Mouse (Mus musculus) small intestine, adult 2 months (tissue): ENCODE measurements around the gene Man1c1. TPM values are rescaled to one million over a fixed set of nuclear protein-coding genes. Genes with fewer than 3 reads are reported as not detected.

Source experiments
- H3K27ac ChIP-seq: fragments of 200-500 bp; 2 replicates; pipeline ENCODE4 v1.5.1; 2012; ENCODE audit warnings: low read depth, low read length, control low read depth, inconsistent platforms; ENCODE audit not compliant: insufficient read depth
- H3K27me3 ChIP-seq: fragments of 200-500 bp; 2 replicates; pipeline ENCODE4 v1.6.1; 2012; ENCODE audit warnings: mild to moderate bottlenecking, moderate library complexity, low read length, inconsistent platforms; ENCODE audit not compliant: control insufficient read depth, insufficient read depth
- H3K36me3 ChIP-seq: fragments of 200-500 bp; 2 replicates; pipeline ENCODE4 v1.6.1; 2012; ENCODE audit warnings: mild to moderate bottlenecking, low read length, control low read depth, inconsistent platforms; ENCODE audit not compliant: control insufficient read depth, insufficient read depth
- H3K4me1 ChIP-seq: fragments of 200-500 bp; 2 replicates; pipeline ENCODE4 v1.6.1; 2012; ENCODE audit warnings: low read length, inconsistent platforms, mixed read lengths; ENCODE audit not compliant: control insufficient read depth, insufficient read depth, insufficient read length
- H3K4me3 ChIP-seq: fragments of 200-500 bp; 2 replicates; pipeline ENCODE4 v1.5.1; 2012; ENCODE audit warnings: low read depth, mild to moderate bottlenecking, control low read depth, inconsistent platforms, low read length, moderate library complexity
- CTCF ChIP-seq: fragments of 200-500 bp; IDR thresholded peaks from 2 replicates; pipeline ENCODE4 v1.5.1; 2012; ENCODE audit warnings: low read depth, mild to moderate bottlenecking, control low read depth, inconsistent platforms, low read length, moderate library complexity, mixed read lengths; ENCODE audit not compliant: insufficient replicate concordance, insufficient read length; ENCODE audit errors: extremely low read depth
- POLR2A ChIP-seq: fragments of 200-500 bp; IDR thresholded peaks from 2 replicates; pipeline ENCODE4 v1.6.1; 2012; ENCODE audit warnings: low read depth, mild to moderate bottlenecking, control low read depth, inconsistent platforms, low read length, moderate library complexity
- WGBS: fragments of 180-500 bp; shearing (Covaris S2); methylation state at CpG from one replicate; pipeline ENCODE4 v1.1.7; 2018; 5-methylcytosine and 5-hydroxymethylcytosine counted together
- polyA plus RNA-seq: library from polyadenylated mRNA; depleted of rRNA; stranded (reverse); fragments of >200 nt; gene quantifications from 2 replicates; pipeline ENCODE4 v1.2.3, GENCODE M21; 2012

Man1c1 gene
- polyA plus RNA-seq, 1 experiment: 3.7 TPM

- no peaks in the 10 kb centered on the region for H3K4me1 ChIP-seq
- no peaks in the 10 kb centered on the region for H3K27me3 ChIP-seq
- no peak for TF ChIP-seq POLR2A
- TF ChIP-seq CTCF: no peak
- H3K27ac ChIP-seq: no peak overlapping the region
- no peaks in the 10 kb centered on the region for H3K36me3 ChIP-seq
- WGBS: 89% methylated on average over 3 of the region's 3 CpGs
- H3K4me3 ChIP-seq: no peak overlapping the region
Measured at GRCm38 (mm10) chr4:134674970-134675369, 29.1 kb downstream of the Man1c1 start.

DNA sequence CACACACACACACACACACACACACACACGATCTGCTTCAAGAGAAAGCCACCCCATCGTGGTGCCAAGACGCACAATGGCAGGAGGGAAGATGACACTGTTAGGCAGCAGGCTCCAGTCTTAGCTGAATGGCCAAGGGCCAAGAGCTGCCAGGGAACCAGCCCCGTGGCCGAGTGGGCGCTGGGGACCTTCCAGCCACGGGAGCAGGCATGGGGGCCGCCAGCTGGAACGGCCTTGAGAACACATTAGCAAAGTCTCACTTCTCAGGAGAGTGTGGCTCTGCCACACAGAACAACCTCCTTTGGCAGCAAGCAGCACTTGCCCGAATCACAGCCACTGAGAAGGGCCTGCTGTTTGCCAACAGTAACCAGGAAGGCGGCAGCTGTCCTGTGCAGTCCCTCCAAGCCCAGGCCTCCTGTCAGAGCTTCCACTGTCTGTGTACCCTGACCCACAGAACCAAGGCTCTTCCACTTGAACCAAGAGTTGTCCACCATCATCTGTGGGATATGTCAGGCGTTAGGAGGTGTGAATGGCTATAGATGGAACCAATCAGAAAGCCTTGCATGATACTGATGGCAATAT lies 30.1 kb downstream of the Man1c1 start:
- no peaks in the 10 kb centered on the region for H3K36me3 ChIP-seq
- H3K27me3 ChIP-seq: no peaks in the 10 kb centered on the region
- no peak for TF ChIP-seq CTCF
- no peak for TF ChIP-seq POLR2A
- no peaks in the 10 kb centered on the region for H3K4me1 ChIP-seq
- no peak overlapping the region for H3K27ac ChIP-seq
- H3K4me3 ChIP-seq: no peak overlapping the region
- WGBS: 81% methylated on average over 12 of the region's 12 CpGs

DNA sequence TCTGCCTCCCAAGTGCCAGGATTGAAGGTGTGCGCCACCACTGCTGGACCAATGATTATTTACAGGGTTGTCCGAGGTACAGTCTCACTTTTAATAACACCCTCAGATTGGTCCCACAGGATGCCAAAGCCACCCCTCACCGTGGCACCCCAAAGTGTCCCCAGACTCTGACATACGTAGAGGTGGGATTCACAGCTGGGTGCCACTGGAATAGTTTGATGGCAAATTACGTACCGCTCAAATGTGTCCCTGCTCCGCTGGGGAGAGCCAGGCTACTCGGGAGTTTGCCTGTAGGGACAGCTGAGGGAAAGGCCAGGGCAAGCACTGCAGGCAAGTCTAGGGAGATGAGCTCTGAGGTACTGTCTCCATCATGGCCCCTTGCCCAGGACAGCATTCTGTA lies 30.9 kb downstream of the Man1c1 start:
- H3K27me3 ChIP-seq: no peaks in the 10 kb centered on the region
- no peaks in the 10 kb centered on the region for H3K4me1 ChIP-seq
- no peaks in the 10 kb centered on the region for H3K36me3 ChIP-seq
- WGBS: 92% methylated on average over 8 of the region's 8 CpGs
- no peak overlapping the region for H3K27ac ChIP-seq
- no peak overlapping the region for H3K4me3 ChIP-seq
- TF ChIP-seq CTCF: no peak
- no peak for TF ChIP-seq POLR2A

GRCm38 (mm10) chr4:134672326-134672725 lies 31.8 kb downstream of the Man1c1 start:
- 85% methylated on average over 8 of the region's 8 CpGs for WGBS
- H3K36me3 ChIP-seq: no peaks in the 10 kb centered on the region
- H3K27me3 ChIP-seq: no peaks in the 10 kb centered on the region
- no peak overlapping the region for H3K4me3 ChIP-seq
- TF ChIP-seq CTCF (no peak), POLR2A (no peak)
- H3K27ac ChIP-seq: no peak overlapping the region
- no peaks in the 10 kb centered on the region for H3K4me1 ChIP-seq

GRCm38 (mm10) chr4:134671660-134672173 lies 32.4 kb downstream of the Man1c1 start:
- WGBS: 75% methylated on average over 16 of the region's 16 CpGs
- Histone ChIP-seq H3K4me1 (no peaks in the 10 kb centered on the region), H3K36me3 (no peaks in the 10 kb centered on the region), H3K27me3 (no peaks in the 10 kb centered on the region), H3K27ac (no peak overlapping the region), H3K4me3 (no peak overlapping the region)
- TF ChIP-seq POLR2A (no peak), CTCF (no peak)

DNA sequence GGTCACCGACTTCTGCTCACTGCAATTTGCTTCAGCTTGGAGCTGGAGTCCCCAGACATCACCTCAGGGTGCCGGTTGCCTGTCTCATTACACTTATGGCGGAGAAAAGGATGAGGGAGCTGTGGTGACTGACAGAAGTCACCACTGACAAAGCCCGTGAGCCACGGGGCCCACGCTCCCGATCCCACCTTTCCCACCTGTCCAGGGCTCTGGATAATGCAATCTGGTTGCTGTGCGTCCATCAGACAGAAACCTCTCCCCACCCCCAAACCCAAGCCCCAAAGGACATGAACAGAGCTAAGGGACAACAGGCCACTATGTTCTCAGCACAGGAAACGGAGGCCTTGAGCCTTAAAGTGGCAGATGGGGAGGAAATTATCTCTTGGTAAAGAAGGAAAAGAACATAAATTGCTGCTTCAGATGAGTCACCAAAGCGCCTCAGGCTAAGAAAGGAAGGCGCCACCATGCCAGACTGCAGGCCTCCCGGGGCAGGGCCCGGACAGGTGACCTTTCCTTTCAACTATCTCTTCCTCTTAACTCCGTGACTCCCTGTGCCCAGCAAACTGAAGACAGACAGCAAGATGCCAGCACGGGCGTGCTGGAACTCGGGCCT lies 34.2 kb downstream of the Man1c1 start:
- no peaks in the 10 kb centered on the region for H3K4me1 ChIP-seq
- H3K36me3 ChIP-seq: no peaks in the 10 kb centered on the region
- TF ChIP-seq POLR2A (no peak), CTCF (no peak)
- no peak overlapping the region for H3K27ac ChIP-seq
- WGBS: 61% methylated on average over 17 of the region's 17 CpGs
- H3K4me3 ChIP-seq: no peak overlapping the region
- no peaks in the 10 kb centered on the region for H3K27me3 ChIP-seq

DNA sequence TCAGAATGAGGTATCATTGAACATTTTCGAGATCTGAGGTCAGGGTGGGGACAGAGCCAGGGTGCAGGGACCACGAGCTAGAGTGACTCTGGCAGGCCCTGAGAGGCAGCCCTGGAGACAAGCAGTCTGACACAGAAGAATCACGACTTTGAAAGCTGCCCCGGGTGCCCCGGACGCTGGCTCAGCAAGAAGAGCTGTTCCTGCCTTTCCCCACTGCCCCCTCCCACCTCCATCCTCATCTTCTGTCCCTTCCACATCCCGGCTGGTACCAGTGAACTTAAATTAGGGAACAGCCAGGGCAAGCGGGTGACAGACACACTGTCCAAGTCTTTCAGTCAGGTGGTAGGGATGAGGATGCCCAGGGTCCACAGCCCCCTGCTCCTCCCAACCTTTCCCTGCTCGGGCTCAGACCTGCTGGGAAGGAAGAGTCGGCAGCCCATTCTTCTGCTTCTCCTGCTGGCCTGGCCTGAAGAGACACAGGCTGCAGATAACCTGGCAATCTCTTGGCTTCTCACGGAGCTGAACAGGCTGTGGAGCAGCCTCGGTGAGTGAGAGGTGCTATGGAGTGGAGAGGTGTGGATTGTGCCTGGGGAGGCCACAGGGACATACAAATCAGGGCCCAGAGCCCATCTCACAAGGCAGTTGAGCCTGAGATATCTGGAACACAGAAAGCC lies 35.6 kb downstream of the Man1c1 start:
- Histone ChIP-seq H3K27ac (no peak overlapping the region), H3K4me3 (no peak overlapping the region), H3K4me1 (no peaks in the 10 kb centered on the region), H3K27me3 (no peaks in the 10 kb centered on the region), H3K36me3 (no peaks in the 10 kb centered on the region)
- WGBS: 73% methylated on average over 12 of the region's 12 CpGs
- TF ChIP-seq CTCF: no peak
- TF ChIP-seq POLR2A: no peak
